In the genomic region with DNA sequence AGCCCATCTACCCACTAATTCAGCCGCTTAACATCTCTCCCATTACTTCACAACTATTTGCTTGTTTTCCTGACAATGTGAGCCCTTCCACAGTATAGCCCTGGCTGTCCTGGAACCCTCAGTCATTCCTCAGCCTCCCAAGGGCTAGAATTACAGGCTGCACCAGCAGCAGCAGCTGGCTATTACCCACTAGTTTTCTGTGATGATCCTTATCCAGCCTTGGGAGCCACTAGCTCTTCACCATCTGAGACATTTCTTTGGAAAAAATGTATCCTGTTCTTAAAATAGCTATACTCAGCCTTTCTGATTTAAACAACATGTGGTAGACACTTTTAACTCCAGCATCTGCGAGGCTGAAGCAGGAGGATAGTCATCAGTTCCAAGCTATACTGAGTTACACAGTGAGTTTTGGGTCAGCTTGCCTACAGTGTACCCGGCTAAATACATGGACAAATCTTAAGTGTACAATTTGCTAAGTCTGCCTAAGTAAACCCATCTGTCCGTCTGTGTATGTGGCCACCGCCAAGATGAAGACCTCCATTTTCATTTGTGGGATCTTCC, we compare ENCODE assay signal across 10 mouse cellular contexts. TPM values are rescaled to one million over a fixed set of nuclear protein-coding genes. Genes with fewer than 3 reads are reported as not detected.
DNase-seq lines count a peak whose midpoint lies in the region; ATAC-seq and TF ChIP-seq lines count a peak whose summit lies in the region.
"Had no signal": no experiment of that assay in that cellular context is flagged by ENCODE, and none has a peak within 500 bp of the region (broad histone marks: within the 10 kb centered on the region; RNA-seq: fewer than 3 reads in every experiment).

No protein-coding gene starts in this region.

- H3K4me2 ChIP-seq in embryonic facial prominence, embryonic 13.5 days, result peak overlapping the region; percentile 85
- peak overlapping the region; percentile 73 for H3K4me2 ChIP-seq in intestine, embryonic 15.5 days (replicated peaks)
- H3K4me2 ChIP-seq in myocyte (ENCODE audit: low read depth), result peak overlapping the region; percentile 98

- peaks cover 9% of the 10 kb centered on the region; the same call in 1 of the 2 replicates for H3K79me2 ChIP-seq in liver, adult 2 months (ENCODE audit: control insufficient read depth, insufficient read depth, low read length)
- H3K79me2 ChIP-seq in myocyte (ENCODE audit: control insufficient read depth, insufficient read depth), result peaks cover 41% of the 10 kb centered on the region

- WGBS in liver, adult 2 months, result 54% methylated on average over 5 of the region's 5 CpGs
- WGBS in embryonic facial prominence, embryonic 13.5 days, result 43% methylated on average over 5 of the region's 5 CpGs
- WGBS in intestine, embryonic 15.5 days, result 56% methylated on average over 5 of the region's 5 CpGs

- no peak for TF ChIP-seq CTCF in liver, adult 2 months (IDR thresholded peaks at IDR 0.05; ENCODE audit: low read depth, low read length)

- no peaks in the 10 kb centered on the region for H3K27me3 ChIP-seq in liver, adult 2 months (ENCODE audit: control insufficient read depth, insufficient read depth, low read length)
- H3K27me3 ChIP-seq in embryonic facial prominence, embryonic 13.5 days, result no peaks in the 10 kb centered on the region
- H3K27me3 ChIP-seq in intestine, embryonic 15.5 days (replicated peaks), result no peaks in the 10 kb centered on the region
- H3K27me3 ChIP-seq in myocyte (ENCODE audit: control insufficient read depth, insufficient read depth, insufficient read length), result no peaks in the 10 kb centered on the region

- peaks cover 8% of the 10 kb centered on the region for H3K36me3 ChIP-seq in liver, adult 2 months (ENCODE audit: control insufficient read depth, insufficient read depth, low read length)
- peaks cover 8% of the 10 kb centered on the region; the same call in 1 of the 2 replicates for H3K36me3 ChIP-seq in embryonic facial prominence, embryonic 13.5 days
- 0 out of 2 replicates have a peak, but pooled peaks cover 3% of the 10 kb centered on the region for H3K36me3 ChIP-seq in intestine, embryonic 15.5 days
- H3K36me3 ChIP-seq in myocyte (ENCODE audit: control insufficient read depth, insufficient read depth), result peaks cover 10% of the 10 kb centered on the region

- H3K9me3 ChIP-seq in embryonic facial prominence, embryonic 13.5 days, result no peaks in the 10 kb centered on the region
- H3K9me3 ChIP-seq in intestine, embryonic 15.5 days, result no peaks in the 10 kb centered on the region

- no peak overlapping the region for H3K9ac ChIP-seq in liver, adult 2 months (ENCODE audit: low read depth, low read length)
- H3K9ac ChIP-seq in embryonic facial prominence, embryonic 13.5 days, result no peak overlapping the region
- H3K9ac ChIP-seq in intestine, embryonic 15.5 days, result no peak overlapping the region

- peak overlapping the region; percentile 94; the same call in 1 of the 2 replicates for H3K4me3 ChIP-seq in liver, adult 2 months (ENCODE audit: insufficient read depth, low read depth, low read length)
- H3K4me3 ChIP-seq in embryonic facial prominence, embryonic 13.5 days, result peak overlapping the region; percentile 87
- no peak overlapping the region for H3K4me3 ChIP-seq in intestine, embryonic 15.5 days (replicated peaks)
- peak overlapping the region; percentile 84 for H3K4me3 ChIP-seq in myocyte

- no peak overlapping the region for H3ac ChIP-seq in myocyte (ENCODE audit: control insufficient read depth, insufficient read length)

- no peak overlapping the region for H3K27ac ChIP-seq in liver, adult 2 months (replicated peaks; ENCODE audit: insufficient read depth, low read depth, low read length)
- peak overlapping the region; percentile 84 for H3K27ac ChIP-seq in embryonic facial prominence, embryonic 13.5 days
- H3K27ac ChIP-seq in intestine, embryonic 15.5 days, result peak overlapping the region; percentile 5; the same call in 1 of the 2 replicates

- peaks cover 9% of the 10 kb centered on the region for H3K4me1 ChIP-seq in liver, adult 2 months (ENCODE audit: control insufficient read depth, insufficient read depth, low read length)
- peaks cover 25% of the 10 kb centered on the region for H3K4me1 ChIP-seq in embryonic facial prominence, embryonic 13.5 days
- H3K4me1 ChIP-seq in intestine, embryonic 15.5 days (replicated peaks), result 0 out of 2 replicates have a peak, but pooled peaks cover 14% of the 10 kb centered on the region

- TF ChIP-seq POLR2A in liver, adult 2 months (IDR thresholded peaks at IDR 0.05; ENCODE audit: extremely low read depth, insufficient read depth, low read length), result no peak
- TF ChIP-seq POLR2A in myocyte (IDR thresholded peaks at IDR 0.05; ENCODE audit: insufficient read length, low read depth), result no peak

- no peak for DNase-seq in liver, adult 2 months (ENCODE audit: extremely low read depth, low read depth, low spot score)
- no peak for DNase-seq in liver
- no peak for DNase-seq in cerebellum, adult 9-11 months
- no peak for DNase-seq in right cerebral cortex, postnatal 36 days (ENCODE audit: low spot score in 2 of 2)
- DNase-seq in layer of hippocampus, adult 8-10 months (ENCODE audit: low spot score in 2 of 2), result no peak

- no peak for ATAC-seq in embryonic facial prominence, embryonic 13.5 days (ENCODE audit: insufficient number of reproducible peaks, insufficient read depth, low FRiP score, low TSS enrichment, low read depth)
- ATAC-seq in intestine, embryonic 15.5 days, result peak; percentile 26; the same call in 1 of the 2 replicates

TF ChIP-seq in myocyte, 11 proteins besides CTCF, POLR2A, EP300 and RAD21:
- no peak for TF ChIP-seq USF1 (IDR thresholded peaks at IDR 0.05; ENCODE audit: low read depth)
- peak in 2 of 3 experiments; percentile 54 to 57 for TF ChIP-seq MYOD1 (IDR thresholded peaks at IDR 0.05; ENCODE audit: control insufficient read depth in 1 of 3, insufficient read length in 2 of 3, low read depth in 2 of 3)
- no peak for TF ChIP-seq E2F4 (IDR thresholded peaks at IDR 0.05; ENCODE audit: insufficient read depth)
- peak in 2 of 3 experiments; percentile 60 to 68 for TF ChIP-seq MYOG (IDR thresholded peaks at IDR 0.05; ENCODE audit: control insufficient read depth in 1 of 3, insufficient read depth in 1 of 3, insufficient read length in 2 of 3, low read depth in 2 of 3)
- TF ChIP-seq POLR2AphosphoS2 (IDR thresholded peaks at IDR 0.05; ENCODE audit: insufficient read length, low read depth), result no peak
- no peak for TF ChIP-seq CEBPB (IDR thresholded peaks at IDR 0.05; ENCODE audit: insufficient read depth, poor library complexity, severe bottlenecking)

RNA-seq across cellular contexts. Expression of gene Ascc2, which starts 0.7 kb away (rescaled TPM):
- 8.5 and 12.4 TPM in 2 replicates for total RNA-seq in liver, adult 2 months (2014; rRNA removed)
- polyA plus RNA-seq in liver, adult 2 months (2012; rRNA removed), result 9.7 and 9.9 TPM in 2 replicates
- 33.8 and 35.5 TPM in 2 replicates for polyA plus RNA-seq in embryonic facial prominence, embryonic 13.5 days (2015; fragmentation: Nextera tagmentation; extraction: Ambion mirVana)
- 31.7 and 33.0 TPM in 2 replicates for polyA plus RNA-seq in intestine, embryonic 15.5 days (2015; fragmentation: Nextera tagmentation; extraction: Ambion mirVana)
- polyA plus RNA-seq in myocyte (2012; fragmentation: generic; extraction: Trizol), result 57.6 TPM
- 10 to 100 TPM; 23.2 to 28.2 (median 24.6) TPM for total RNA-seq in layer of hippocampus, adult 8-10 months (2022)

RNA-seq across cellular contexts. Expression of gene Gm11032, which starts 17.0 kb away (rescaled TPM):
- not detected in 2 replicates for total RNA-seq in liver, adult 2 months (2014; rRNA removed)
- polyA plus RNA-seq in liver, adult 2 months (2012; rRNA removed), result not detected in 2 replicates
- polyA plus RNA-seq in embryonic facial prominence, embryonic 13.5 days (2015; fragmentation: Nextera tagmentation; extraction: Ambion mirVana), result not detected in 2 replicates
- polyA plus RNA-seq in intestine, embryonic 15.5 days (2015; fragmentation: Nextera tagmentation; extraction: Ambion mirVana), result not detected in 2 replicates
- polyA plus RNA-seq in myocyte (2012; fragmentation: generic; extraction: Trizol), result not detected
- total RNA-seq in layer of hippocampus, adult 8-10 months (2022), result not detected
- total RNA-seq: adrenal gland, postnatal 10 days; left cerebral cortex, adult 18-20 months had no signal

RNA-seq across cellular contexts. Expression of gene Mtmr3, which starts 42.2 kb away (rescaled TPM):
- total RNA-seq in liver, adult 2 months (2014; rRNA removed), result 19.4 and 22.9 TPM in 2 replicates
- 10.0 and 12.4 TPM in 2 replicates for polyA plus RNA-seq in liver, adult 2 months (2012; rRNA removed)
- 26.7 and 30.6 TPM in 2 replicates for polyA plus RNA-seq in embryonic facial prominence, embryonic 13.5 days (2015; fragmentation: Nextera tagmentation; extraction: Ambion mirVana)
- 20.5 and 21.7 TPM in 2 replicates for polyA plus RNA-seq in intestine, embryonic 15.5 days (2015; fragmentation: Nextera tagmentation; extraction: Ambion mirVana)
- polyA plus RNA-seq in myocyte (2012; fragmentation: generic; extraction: Trizol), result 26.9 TPM
- 10 to 100 TPM; 68.7 to 78.6 (median 73.5) TPM for total RNA-seq in layer of hippocampus, adult 8-10 months (2022)
